Mouse (Mus musculus) kidney, adult 2 months (tissue): ENCODE results near the gene Cpeb3.
"Not testable (repeated sequence)": the region's sequence is repeated elsewhere in the genome, so short reads cannot be mapped to it uniquely, and the experiment has no call there.

Source experiments
- CTCF ChIP-seq: fragments of 200-500 bp; conservative IDR thresholded peaks from 2 replicates; pipeline ENCODE4 v1.5.1; 2011; ENCODE audit warnings: low read depth, mild to moderate bottlenecking, control low read depth, low read length, moderate library complexity, mixed read lengths; ENCODE audit not compliant: insufficient read depth, insufficient read length
- POLR2A ChIP-seq: fragments of 200-500 bp; IDR thresholded peaks from one replicate; pipeline ENCODE4 v1.6.1; 2011; ENCODE audit warnings: low read depth, low read length, control low read depth

GRCm38 (mm10) chr19:37135459-37135858 lies 72.9 kb downstream of the Cpeb3 start:
- TF ChIP-seq POLR2A, CTCF: not testable (repeated sequence)
